Mouse (Mus musculus) adrenal gland, postnatal 25 days (tissue): ENCODE measurements at regions not wholly inside any gene's neighbourhood (a gene's known extent, or its start where the extent isn't known, plus 50 kb on each side); places are given as distances from the start of the nearest gene placed in this dataset.
"Not testable (repeated sequence)": the region's sequence is repeated elsewhere in the genome, so short reads cannot be mapped to it uniquely, and the experiment has no call there.

Experiments
- DNase-seq: peaks from one replicate; pipeline ENCODE4 v3.0.0; 2021; ENCODE audit warnings: mixed read lengths

GRCm38 (mm10) chr6:6496789-6497188 is 81.7 kb downstream of the Sem1 start:
- DNase-seq = no peak

DNA sequence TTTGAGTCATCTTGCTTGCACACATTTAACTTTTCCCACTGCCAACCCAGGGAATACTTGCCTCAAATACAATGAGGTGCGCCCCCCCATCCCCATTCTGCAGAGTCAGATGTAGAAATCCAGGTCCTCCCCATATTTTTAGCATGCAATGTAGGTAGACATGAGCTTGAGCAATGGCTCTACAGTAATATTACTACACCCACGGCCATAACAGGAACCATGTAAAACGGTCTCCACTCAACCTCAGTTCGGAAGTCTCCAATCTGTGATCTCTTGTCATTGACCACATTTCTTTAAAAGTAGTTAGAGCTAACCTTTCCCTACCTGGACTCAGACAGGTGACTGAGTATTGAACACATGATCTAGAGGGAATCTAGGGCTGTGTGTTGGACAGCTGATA is 82.1 kb downstream of the Sem1 start:
- DNase-seq = no peak

DNA sequence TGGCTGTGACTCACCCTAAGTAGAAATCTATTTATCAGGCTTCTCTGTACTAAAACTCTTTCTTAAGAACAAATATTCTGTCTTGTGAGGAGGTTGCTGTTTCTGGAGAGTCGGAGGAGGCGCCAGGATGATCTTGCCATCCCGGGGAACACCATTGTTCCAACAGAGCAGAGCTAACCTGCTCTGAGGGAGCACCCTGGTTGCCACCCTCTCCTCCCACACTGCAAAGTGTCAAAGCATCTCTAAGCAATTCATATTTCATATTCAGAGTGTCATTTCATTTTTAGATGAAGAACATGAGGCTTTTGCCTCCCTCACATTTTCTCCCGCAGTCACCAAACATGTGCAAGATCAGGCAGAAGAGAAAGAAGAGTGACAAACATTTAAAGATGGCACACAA is 90.3 kb downstream of the Sem1 start:
- no peak for DNase-seq

DNA sequence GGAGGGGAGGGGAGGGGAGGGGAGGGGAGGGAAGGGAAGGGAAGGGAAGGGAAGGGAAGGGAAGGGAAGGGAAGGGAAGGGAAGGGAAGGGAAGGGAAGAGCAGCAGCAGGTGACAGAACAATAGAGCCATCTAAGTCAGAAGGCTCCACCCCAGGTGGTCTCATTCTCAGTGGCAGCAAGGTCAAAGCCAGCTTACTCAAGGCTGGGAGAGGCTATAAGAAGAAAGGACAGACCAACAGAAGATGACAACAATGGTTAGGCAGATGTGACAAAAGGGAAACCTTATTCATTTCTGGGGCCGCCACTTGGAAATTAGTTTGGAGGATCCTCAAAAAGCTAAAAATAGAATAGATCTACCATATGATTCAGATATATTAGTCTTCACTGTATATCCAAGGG is 96.9 kb downstream of the Sem1 start:
- DNase-seq = not testable (repeated sequence)

- DNase-seq = no peak
These were observed 108.1 kb downstream of the Sem1 start for GRCm38 (mm10) chr6:6470397-6470796.

GRCm38 (mm10) chr6:6467526-6467925 is 110.9 kb downstream of the Sem1 start:
- DNase-seq = no peak

GRCm38 (mm10) chr6:6466231-6466630 is 112.2 kb downstream of the Sem1 start:
- no peak for DNase-seq

DNA sequence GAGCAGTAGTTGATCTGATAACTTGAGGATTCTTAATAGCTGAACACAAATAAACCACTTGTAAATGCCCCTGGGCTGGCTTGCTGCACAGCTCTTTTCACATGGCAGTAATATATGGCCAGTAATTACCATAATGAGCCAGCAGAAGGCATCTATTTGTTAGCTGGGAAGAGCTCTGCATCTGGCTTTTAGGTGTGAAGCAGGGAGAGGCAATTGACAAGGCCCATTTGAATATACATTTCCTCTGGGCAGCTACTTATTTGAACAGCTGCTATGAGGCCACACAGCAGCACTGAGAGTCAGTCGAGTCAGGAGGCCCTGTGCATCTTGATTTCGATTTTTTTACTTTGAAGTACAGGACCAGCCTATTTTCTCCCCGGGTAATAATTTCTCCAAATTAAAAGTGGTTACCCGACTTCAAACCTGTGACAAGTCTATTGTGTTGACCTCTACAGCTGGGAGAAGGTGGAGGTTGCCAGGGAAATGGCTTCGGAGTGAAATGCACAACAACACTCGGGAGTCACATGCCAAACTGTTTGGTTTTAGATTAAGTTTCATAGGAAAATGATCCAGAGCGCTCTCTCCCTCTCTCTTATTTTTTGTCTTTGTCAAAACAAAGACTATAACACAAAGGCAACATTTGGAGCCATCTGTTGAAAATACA is 114.5 kb downstream of the Sem1 start:
- DNase-seq = no peak

DNA sequence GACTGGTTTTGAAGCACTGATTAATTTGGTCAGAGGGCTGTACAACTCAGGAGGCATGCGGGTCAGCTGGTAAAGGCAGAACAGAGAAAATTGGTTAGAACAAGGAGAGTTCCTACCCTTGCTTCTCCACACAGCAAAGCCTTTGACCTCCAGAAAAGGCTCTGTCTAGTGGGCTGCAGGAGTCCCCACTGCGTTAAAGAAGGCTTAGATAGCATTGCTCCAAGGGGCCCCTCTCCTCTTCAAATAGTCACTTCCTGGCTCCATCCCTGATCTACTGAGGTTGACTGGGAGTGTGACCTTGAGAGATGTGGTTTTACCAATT is 118.6 kb downstream of the Sem1 start:
- DNase-seq = no peak

- DNase-seq = no peak
These were observed 119.2 kb downstream of the Sem1 start for GRCm38 (mm10) chr6:6459006-6459917.

GRCm38 (mm10) chr6:6457726-6458125 is 120.7 kb downstream of the Sem1 start:
- no peak for DNase-seq

- no peak for DNase-seq
These were observed 121.5 kb downstream of the Sem1 start for GRCm38 (mm10) chr6:6457001-6457400.

DNA sequence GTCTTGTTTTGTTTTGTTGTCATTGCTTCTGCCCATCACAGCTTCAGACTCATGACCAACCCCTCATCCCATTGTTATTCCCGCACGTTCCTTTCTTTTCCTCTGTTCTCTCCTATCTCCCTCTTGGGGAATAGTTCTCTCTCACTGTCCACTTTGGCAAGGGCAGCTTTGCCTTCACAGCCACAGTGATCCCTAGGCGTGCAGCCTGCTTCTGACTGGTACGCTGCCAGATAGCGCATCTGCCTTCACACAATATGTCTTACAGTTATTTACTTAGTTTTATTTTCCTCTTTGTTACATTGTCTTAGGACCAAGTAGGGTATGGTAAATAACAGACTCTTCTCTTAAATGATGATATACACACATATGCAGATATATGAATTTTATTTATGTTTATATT is 122.9 kb downstream of the Sem1 start:
- no peak for DNase-seq

- DNase-seq = no peak
These were observed 124.1 kb downstream of the Sem1 start for GRCm38 (mm10) chr6:6454396-6454795.

DNA sequence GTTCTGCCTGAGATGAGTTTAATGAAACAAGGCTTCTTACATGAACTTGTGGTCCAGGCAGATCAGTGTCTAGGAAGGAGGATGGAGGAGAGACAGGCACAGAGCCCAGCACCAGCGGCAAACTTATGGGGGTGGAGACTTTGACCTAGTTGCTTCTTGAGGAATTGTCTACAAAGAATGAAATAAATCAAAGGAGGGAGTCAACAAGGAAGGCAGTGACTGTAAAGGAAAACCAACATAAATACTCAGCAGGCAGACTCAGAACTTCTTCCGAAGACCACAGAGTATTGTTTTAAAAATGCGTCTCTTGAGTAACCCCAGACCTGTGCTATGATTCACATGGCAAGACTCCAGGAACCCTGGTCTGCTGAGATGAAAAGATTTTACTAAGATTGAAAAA is 143.6 kb downstream of the Sem1 start:
- no peak for DNase-seq

DNA sequence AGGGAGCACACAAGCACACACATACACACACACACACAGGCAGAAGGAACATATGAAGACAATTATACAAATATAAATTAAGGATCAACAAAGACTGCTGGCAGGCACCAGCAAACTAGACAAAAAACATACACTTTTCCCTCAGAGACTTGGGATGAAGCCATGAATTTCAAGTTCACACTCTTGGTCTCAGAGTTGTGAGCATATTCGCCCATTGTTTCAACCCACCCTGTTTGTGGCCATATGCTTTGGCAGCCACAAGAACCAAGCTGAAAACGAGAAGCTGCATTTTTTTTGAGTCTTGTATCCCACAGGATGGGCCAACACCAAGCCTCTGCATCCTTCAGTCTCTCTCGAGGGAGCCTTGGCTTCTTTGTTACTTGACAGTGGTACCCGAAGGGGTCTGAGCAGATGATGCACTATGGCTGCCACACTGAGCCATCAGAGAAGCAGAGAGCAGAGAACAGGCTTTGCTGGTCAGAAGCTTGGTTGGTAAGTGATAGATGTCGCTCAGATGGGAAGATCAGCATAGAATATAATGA is 144.1 kb downstream of the Sem1 start:
- no peak for DNase-seq

DNA sequence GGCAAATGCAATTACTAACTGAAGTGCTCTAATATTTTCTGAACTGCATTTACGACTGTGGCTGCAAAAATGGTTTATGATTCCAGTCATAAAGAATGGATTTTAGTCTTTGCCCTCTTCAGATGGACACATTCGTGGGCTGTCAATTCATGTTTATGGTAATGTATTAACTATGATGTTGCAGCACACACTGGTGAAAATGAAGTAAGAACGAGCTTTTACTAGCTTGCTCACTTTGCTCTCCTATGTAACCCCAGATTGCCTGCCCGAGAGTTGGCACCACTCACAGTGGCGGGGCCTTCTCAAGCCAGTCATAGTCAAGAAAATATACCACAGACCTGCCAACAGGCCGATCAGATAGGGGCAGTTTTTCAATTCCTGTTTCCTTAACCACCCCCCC is 145.3 kb downstream of the Sem1 start:
- DNase-seq = no peak

DNA sequence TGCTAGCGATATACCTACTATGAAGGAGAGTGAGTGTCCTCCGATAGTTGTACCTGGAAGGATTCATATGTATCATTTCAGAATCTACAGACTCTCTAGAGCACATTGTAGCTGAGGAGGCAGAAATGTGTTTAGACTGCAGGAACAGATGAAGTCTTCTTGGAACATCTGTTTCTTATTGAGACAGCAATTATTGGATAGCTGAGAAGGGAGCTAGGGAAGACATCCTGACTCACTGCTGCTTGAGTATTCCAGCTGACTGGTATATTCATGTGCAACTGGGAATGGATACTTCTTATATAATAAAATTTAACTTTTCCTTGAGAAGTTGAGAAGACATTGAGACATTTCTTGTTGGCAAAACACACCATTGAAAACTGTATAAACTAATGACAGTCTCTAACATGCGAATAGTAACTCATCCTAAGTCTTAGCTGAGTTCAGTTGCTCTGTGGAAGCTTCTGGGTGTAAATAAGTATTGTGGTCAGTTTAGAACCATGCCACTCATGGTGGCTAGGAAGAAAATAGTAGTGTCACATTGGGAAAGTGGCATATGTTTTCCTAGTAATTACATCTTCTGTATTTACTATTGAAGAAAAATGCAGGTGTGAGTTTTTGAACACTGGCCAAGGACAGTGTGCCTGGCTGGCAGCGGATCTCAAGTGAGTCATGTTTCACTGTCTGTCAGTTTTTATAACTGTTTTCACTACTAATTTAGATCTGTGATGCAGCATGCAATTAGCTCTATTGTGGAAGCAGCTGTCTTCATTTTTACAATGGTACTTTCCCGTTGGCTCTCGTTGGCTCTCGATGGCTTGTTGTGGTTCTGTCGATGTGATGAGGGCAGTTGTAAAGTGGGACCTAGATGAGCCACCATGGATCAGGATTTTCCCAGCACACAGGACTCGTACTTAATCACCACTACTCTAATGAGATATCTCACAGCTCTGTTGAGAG is 163.5 kb downstream of the Sem1 start:
- DNase-seq = no peak

GRCm38 (mm10) chr6:6397997-6398396 is 180.5 kb downstream of the Sem1 start:
- no peak for DNase-seq

DNA sequence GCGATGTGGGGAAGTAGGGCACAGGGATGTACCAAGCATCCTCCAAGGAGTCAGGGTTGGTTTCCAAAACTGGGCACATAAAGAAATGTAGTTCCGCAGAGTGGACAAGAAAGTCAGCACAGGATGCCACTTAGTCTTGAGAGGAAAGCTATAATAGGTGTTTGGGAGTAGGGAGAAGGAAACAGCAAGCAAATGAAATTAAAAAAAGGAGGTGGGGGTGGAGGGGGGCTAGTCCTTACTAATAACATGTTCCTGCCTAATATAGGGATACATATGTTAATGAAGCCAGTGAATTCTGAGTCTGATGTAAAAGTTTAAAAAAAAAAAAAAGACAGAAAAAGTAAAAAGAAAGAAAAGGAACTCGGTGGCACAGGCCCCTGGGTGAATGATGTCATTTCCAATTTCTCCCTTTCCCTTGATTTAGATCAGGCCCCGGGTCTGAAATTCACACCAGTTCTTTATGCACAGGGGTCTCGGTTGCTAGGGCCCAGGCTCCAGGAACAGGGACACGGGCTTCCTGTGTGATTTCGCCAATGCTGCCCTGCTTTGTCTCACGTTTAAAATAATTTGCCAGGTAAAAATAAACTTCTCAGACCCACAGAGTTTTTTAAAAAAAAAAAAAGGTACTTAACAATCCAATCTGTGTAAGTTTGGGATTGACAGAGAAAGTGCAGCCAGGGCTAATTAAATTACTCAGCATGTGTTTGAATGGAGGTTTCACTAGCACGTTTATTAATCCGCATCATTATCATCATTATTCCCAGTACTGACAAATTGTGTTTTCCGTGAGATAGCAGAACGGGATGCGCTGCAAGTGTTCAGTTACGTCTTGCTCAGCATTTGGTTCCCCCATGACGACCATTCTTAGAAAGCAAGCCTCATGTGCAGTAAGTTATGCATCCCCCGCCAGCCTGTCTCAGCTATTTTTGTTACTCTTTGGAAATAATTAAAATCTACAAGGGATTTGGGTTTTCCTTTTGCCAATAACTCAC is 172.8 kb upstream of the Slc25a13 start:
- no peak for DNase-seq

DNA sequence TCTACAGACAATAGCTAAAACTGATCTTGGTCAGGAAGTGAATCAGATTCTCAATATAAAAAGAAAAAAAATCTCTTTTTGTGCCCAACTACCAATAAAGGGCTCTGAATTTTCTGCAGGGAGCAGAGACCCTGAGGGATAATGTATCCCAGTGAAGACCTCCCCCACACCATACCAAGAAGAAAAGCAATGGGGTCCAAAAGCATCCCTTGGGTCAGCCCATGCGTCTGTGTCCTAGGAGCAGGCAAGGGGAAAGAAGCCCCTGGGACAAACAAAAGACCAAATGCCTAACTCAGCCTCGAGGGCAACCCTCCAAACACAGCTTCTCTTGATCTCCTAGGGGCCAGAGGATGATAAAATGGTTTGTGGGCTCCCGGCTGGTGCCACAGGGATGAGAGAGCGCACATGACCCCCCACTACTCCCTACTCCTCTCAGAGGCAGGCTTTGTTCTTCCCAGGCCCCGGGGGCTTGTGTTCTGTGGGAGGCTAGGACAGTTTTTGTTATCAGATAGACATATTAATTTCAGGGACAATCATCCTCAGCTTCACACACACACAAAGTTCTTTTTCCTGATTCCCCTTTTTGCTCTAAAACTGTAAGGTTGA is 172.0 kb upstream of the Slc25a13 start:
- DNase-seq = no peak
